Mouse (Mus musculus) CH12.LX (cell line): ENCODE data around the gene Dnajc13. TPM values are rescaled to one million over a fixed set of nuclear protein-coding genes. Genes with fewer than 3 reads are reported as not detected.

ENCODE experiments used
- DNase-seq: peaks from one replicate; pipeline ENCODE4 v3.0.0-alpha.2; 2013; ENCODE audit errors: extremely low read depth
- H3K27ac ChIP-seq: 2 replicates; pipeline ENCODE4 v1.5.1; 2012; ENCODE audit warnings: low read depth, mild to moderate bottlenecking, control low read depth, moderate library complexity; ENCODE audit not compliant: insufficient read depth
- H3K27me3 ChIP-seq: replicated peaks from 2 replicates; pipeline ENCODE3; 2012; ENCODE audit warnings: inconsistent platforms
- H3K36me3 ChIP-seq, 2 experiments: replicated peaks in 1 of 2; 2 replicates each; pipeline versions ENCODE3 to v1.6.1; 2012; ENCODE audit warnings: inconsistent platforms in 1 of 2, low read length in 1 of 2, mild to moderate bottlenecking in 1 of 2, mixed read lengths in 1 of 2, moderate library complexity in 1 of 2; ENCODE audit not compliant: control insufficient read depth in 1 of 2, insufficient read depth in 1 of 2
- H3K4me1 ChIP-seq, 2 experiments: 2 replicates each; pipeline ENCODE4 v1.6.1; 2012; ENCODE audit warnings: inconsistent platforms in 1 of 2, moderate library complexity in 1 of 2; ENCODE audit not compliant: insufficient read depth in 2 of 2, control insufficient read depth in 1 of 2
- H3K4me2 ChIP-seq: 2 replicates; pipeline ENCODE4 v1.6.1; 2012; ENCODE audit warnings: low read depth, mild to moderate bottlenecking, control low read depth; ENCODE audit not compliant: poor library complexity, insufficient read depth, severe bottlenecking
- H3K4me3 ChIP-seq, 3 experiments: fragments of 150-350 bp in 1 of 3; sonication (generic) in 1 of 3; replicated peaks in 1 of 3; 2 replicates each; pipeline versions ENCODE3 to v1.5.1; 2011 to 2012; ENCODE audit warnings: low read depth in 2 of 3, low read length in 2 of 3, mild to moderate bottlenecking in 2 of 3, moderate library complexity in 2 of 3, control low read depth in 1 of 3, improper control_type of control experiment in 1 of 3, inconsistent platforms in 1 of 3, mixed read lengths in 1 of 3; ENCODE audit not compliant: poor library complexity in 1 of 3
- H3K79me2 ChIP-seq: replicated peaks from 2 replicates; pipeline ENCODE4 v1.6.1; 2012; ENCODE audit warnings: mild to moderate bottlenecking, moderate library complexity; ENCODE audit not compliant: control insufficient read depth, poor library complexity, insufficient read depth, severe bottlenecking; ENCODE audit errors: extremely low read depth
- H3K9ac ChIP-seq: 2 replicates; pipeline ENCODE4 v1.6.1; 2012; ENCODE audit warnings: low read depth, mild to moderate bottlenecking, control low read depth, moderate library complexity; ENCODE audit not compliant: insufficient read depth
- H3K9me3 ChIP-seq: replicated peaks from 2 replicates; pipeline ENCODE3; 2012; ENCODE audit warnings: low read length, inconsistent platforms, mixed read lengths
- BHLHE40 ChIP-seq: IDR thresholded peaks from 2 replicates; pipeline ENCODE4 v1.6.1; 2011; ENCODE audit warnings: mild to moderate bottlenecking, low read depth, low read length, improper control_type of control experiment
- CHD1 ChIP-seq: IDR thresholded peaks from 2 replicates; pipeline ENCODE4 v1.6.1; 2012; ENCODE audit warnings: low read depth, low read length, improper control_type of control experiment, inconsistent platforms
- CTCF ChIP-seq, 2 experiments: IDR thresholded peaks in 1 of 2; conservative IDR thresholded peaks in 1 of 2; 2 replicates each; pipeline ENCODE4 v1.5.1; 2011 to 2012; ENCODE audit warnings: low read depth in 2 of 2, low read length in 2 of 2, improper control_type of control experiment in 1 of 2, inconsistent platforms in 1 of 2, mild to moderate bottlenecking in 1 of 2, moderate library complexity in 1 of 2
- ELF1 ChIP-seq: IDR thresholded peaks from 2 replicates; pipeline ENCODE4 v1.6.1; 2014; ENCODE audit warnings: low read depth, mild to moderate bottlenecking, inconsistent platforms, low read length, improper control_type of control experiment
- EP300 ChIP-seq: IDR thresholded peaks from 2 replicates; pipeline ENCODE4 v1.6.1; 2011; ENCODE audit warnings: low read length, improper control_type of control experiment
- ETS1 ChIP-seq: conservative IDR thresholded peaks from 2 replicates; pipeline ENCODE4 v1.6.1; 2012; ENCODE audit warnings: low read depth, mild to moderate bottlenecking, inconsistent platforms, low read length, improper control_type of control experiment, moderate library complexity
- IRF4 ChIP-seq: IDR thresholded peaks from 2 replicates; pipeline ENCODE4 v1.6.1; 2014; ENCODE audit warnings: low read depth, mild to moderate bottlenecking, inconsistent platforms, low read length, improper control_type of control experiment
- JUND ChIP-seq: conservative IDR thresholded peaks from 2 replicates; pipeline ENCODE4 v1.6.1; 2011; ENCODE audit warnings: low read depth, low read length, improper control_type of control experiment
- KAT2A ChIP-seq: IDR thresholded peaks from 2 replicates; pipeline ENCODE4 v1.6.1; 2012; ENCODE audit warnings: low read length, improper control_type of control experiment, inconsistent platforms; ENCODE audit not compliant: insufficient replicate concordance
- MAX ChIP-seq: IDR thresholded peaks from 2 replicates; pipeline ENCODE4 v1.6.1; 2011; ENCODE audit warnings: low read length, improper control_type of control experiment
- MAZ ChIP-seq: IDR thresholded peaks from 2 replicates; pipeline ENCODE4 v1.6.1; 2012; ENCODE audit warnings: low read depth, mild to moderate bottlenecking, inconsistent platforms, low read length, improper control_type of control experiment, moderate library complexity
- MXI1 ChIP-seq: IDR thresholded peaks from 2 replicates; pipeline ENCODE4 v1.6.1; 2011; ENCODE audit warnings: mild to moderate bottlenecking, low read depth, low read length, improper control_type of control experiment
- MYC ChIP-seq: IDR thresholded peaks from 2 replicates; pipeline ENCODE4 v1.6.1; 2011; ENCODE audit warnings: low read depth, mild to moderate bottlenecking, improper control_type of control experiment, low read length
- NELFE ChIP-seq: IDR thresholded peaks from 2 replicates; pipeline ENCODE4 v1.6.1; 2011; ENCODE audit warnings: low read depth, low read length, improper control_type of control experiment
- NRF1 ChIP-seq: IDR thresholded peaks from 2 replicates; pipeline ENCODE4 v1.6.1; 2014; ENCODE audit warnings: low read depth, mild to moderate bottlenecking, inconsistent platforms, low read length, improper control_type of control experiment, moderate library complexity
- PAX5 ChIP-seq: IDR thresholded peaks from 2 replicates; pipeline ENCODE4 v1.6.1; 2012; ENCODE audit warnings: low read length, inconsistent platforms, mixed read lengths
- POLR2A ChIP-seq: IDR thresholded peaks from 2 replicates; pipeline ENCODE4 v1.6.1; 2011; ENCODE audit warnings: low read depth, mild to moderate bottlenecking, improper control_type of control experiment, low read length
- POLR2AphosphoS2 ChIP-seq: IDR thresholded peaks from 2 replicates; pipeline ENCODE4 v1.6.1; 2011; ENCODE audit warnings: low read depth, low read length, improper control_type of control experiment
- RAD21 ChIP-seq: IDR thresholded peaks from 2 replicates; pipeline ENCODE4 v1.6.1; 2011; ENCODE audit warnings: low read depth, mild to moderate bottlenecking, low read length, improper control_type of control experiment, moderate library complexity
- RCOR1 ChIP-seq: conservative IDR thresholded peaks from 2 replicates; pipeline ENCODE4 v1.6.1; 2012; ENCODE audit warnings: low read depth, mild to moderate bottlenecking, inconsistent platforms, low read length, improper control_type of control experiment
- TBP ChIP-seq: conservative IDR thresholded peaks from 2 replicates; pipeline ENCODE4 v1.6.1; 2011; ENCODE audit warnings: low read depth, low read length, improper control_type of control experiment
- UBTF ChIP-seq: IDR thresholded peaks from 2 replicates; pipeline ENCODE4 v1.6.1; 2012; ENCODE audit warnings: low read depth, mild to moderate bottlenecking, inconsistent platforms, low read length, improper control_type of control experiment, moderate library complexity
- USF2 ChIP-seq: conservative IDR thresholded peaks from 2 replicates; pipeline ENCODE4 v1.6.1; 2011; ENCODE audit warnings: low read depth, low read length, improper control_type of control experiment
- ZC3H11A ChIP-seq: IDR thresholded peaks from 2 replicates; pipeline ENCODE4 v1.6.1; 2012; ENCODE audit warnings: low read depth, mild to moderate bottlenecking, inconsistent platforms, low read length, improper control_type of control experiment
- ZKSCAN1 ChIP-seq: IDR thresholded peaks from 2 replicates; pipeline ENCODE4 v1.6.1; 2012; ENCODE audit warnings: low read depth, inconsistent platforms, low read length, improper control_type of control experiment, borderline replicate concordance
- ZMIZ1 ChIP-seq: IDR thresholded peaks from 2 replicates; pipeline ENCODE4 v1.6.1; 2012; ENCODE audit warnings: low read depth, mild to moderate bottlenecking, inconsistent platforms, low read length, improper control_type of control experiment
- dilution Hi-C: fragments of 300-500 bp; cut with MboI; formaldehyde crosslinking; loops from 2 replicates; pipeline ENCODE4 v1.14.3; 2020; ENCODE audit warnings: low sequenced_read_pairs; ENCODE audit not compliant: extremely low pct_unique_long_range_greater_than_20kb, extremely low pct_ligation_motif_present
- in situ Hi-C: fragments of 300-500 bp; cut with MboI; formaldehyde crosslinking; loops from 3 replicates; pipeline ENCODE4 v1.14.3; 2019; ENCODE audit warnings: low sequenced_read_pairs, low pct_ligation_motif_present, low pct_unique_long_range_greater_than_20kb, mixed read lengths
- polyA plus RNA-seq: library from polyadenylated mRNA; unstranded; fragments of >175 nt; gene quantifications from 2 replicates; pipeline ENCODE4 v1.2.1, GENCODE M21; 2012; ENCODE audit warnings: low read depth; ENCODE audit not compliant: insufficient read length
- total RNA-seq, 2 experiments: library from RNA; depleted of rRNA; stranded (reverse); fragments of 300-350 nt in 1 of 2; fragments of >200 nt in 1 of 2; gene quantifications; 2 replicates each; pipeline ENCODE4 v1.2.3; 2012 to 2014

Gene Dnajc13
- total and polyA plus RNA-seq, 3 experiments = 30.1 to 51.9 (median 30.4) TPM

DNA sequence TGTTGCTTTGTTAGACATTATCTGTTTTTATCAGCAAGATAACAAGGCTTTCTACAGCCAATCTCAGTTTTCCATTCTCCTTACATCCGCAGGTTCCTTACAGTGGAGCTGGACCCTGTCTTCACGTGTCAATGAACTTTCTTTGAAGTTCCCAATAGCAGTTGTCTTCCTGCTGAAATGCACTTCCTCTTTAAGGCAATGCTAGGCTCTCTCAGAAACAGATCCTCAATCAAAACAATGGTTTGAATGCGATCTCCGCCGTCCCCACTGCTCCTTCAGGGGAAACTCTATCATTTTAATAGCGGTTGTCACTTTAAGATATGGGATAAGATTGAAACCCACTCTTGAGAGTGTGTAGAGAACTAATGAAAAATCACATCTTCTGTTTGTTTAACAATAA is 22.2 kb upstream of the Dnajc13 start:
- H3K27me3 ChIP-seq = no peaks in the 10 kb centered on the region
- no peak overlapping the region for H3K9ac ChIP-seq
- in situ Hi-C loops = no loop called here
- no peak for DNase-seq
- H3K9me3 ChIP-seq = no peaks in the 10 kb centered on the region
- no peak overlapping the region for H3K4me3 ChIP-seq
- no peak overlapping the region for H3K27ac ChIP-seq
- H3K79me2 ChIP-seq = no peaks in the 10 kb centered on the region
- H3K36me3 ChIP-seq = no peaks in the 10 kb centered on the region
- H3K4me1 ChIP-seq = peaks cover 9 to 26% of the 10 kb centered on the region in 2 experiments; a peak in 2 of 4 replicates
- TF ChIP-seq POLR2AphosphoS2 (no peak), ZKSCAN1 (no peak), PAX5 (no peak), NELFE (no peak), MAZ (no peak), ZC3H11A (no peak), ETS1 (no peak), RAD21 (no peak), MYC (no peak), IRF4 (no peak), BHLHE40 (no peak), RCOR1 (no peak), ZMIZ1 (no peak), EP300 (no peak), ELF1 (no peak), MAX (no peak), KAT2A (no peak), JUND (no peak), CTCF (conservative IDR thresholded peaks at IDR 0.05 in 1 of 2, IDR thresholded peaks at IDR 0.05 in 1 of 2; ENCODE audit: low read depth in 2 of 2, low read length in 2 of 2) (no peak)
- dilution Hi-C loops = no loop called here
- no peak overlapping the region for H3K4me2 ChIP-seq

DNA sequence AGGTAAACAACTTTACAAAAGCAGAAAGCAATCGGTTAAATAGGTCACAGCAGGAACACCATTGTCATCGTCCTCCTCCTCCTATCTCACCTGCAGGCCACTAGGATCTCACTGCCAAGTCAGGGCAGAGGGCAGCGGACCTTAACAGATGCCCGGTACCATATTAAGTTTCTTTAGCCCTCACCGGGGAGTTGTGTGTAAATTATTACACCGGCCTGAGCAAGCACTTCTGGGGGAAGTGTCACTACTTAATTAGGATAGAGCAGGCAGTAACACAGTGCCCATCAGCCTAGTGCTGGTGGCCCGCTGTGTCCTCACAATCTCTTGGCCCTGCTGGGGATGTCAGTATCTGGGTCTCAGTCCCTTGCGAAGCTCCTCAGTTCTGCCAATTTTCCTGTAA is 19.8 kb upstream of the Dnajc13 start:
- Histone ChIP-seq H3K27ac (no peak overlapping the region), H3K36me3 (no peaks in the 10 kb centered on the region), H3K4me1 (peaks cover 9 to 28% of the 10 kb centered on the region in 2 experiments; a peak in 2 of 4 replicates), H3K4me2 (no peak overlapping the region), H3K9me3 (no peaks in the 10 kb centered on the region), H3K27me3 (no peaks in the 10 kb centered on the region), H3K4me3 (no peak overlapping the region), H3K79me2 (no peaks in the 10 kb centered on the region), H3K9ac (no peak overlapping the region)
- DNase-seq = no peak
- no peak for TF ChIP-seq MXI1
- no peak for TF ChIP-seq POLR2A
- no peak for TF ChIP-seq MAZ
- TF ChIP-seq UBTF = no peak
- TF ChIP-seq TBP = no peak
- TF ChIP-seq USF2 = no peak
- TF ChIP-seq CHD1 = no peak
- TF ChIP-seq NRF1 = no peak
- no peak for TF ChIP-seq NELFE
- in situ Hi-C loops (no loop called here), dilution Hi-C loops (no loop called here)
